Mouse (Mus musculus): ENCODE results near the gene Atg16l2.

DNA sequence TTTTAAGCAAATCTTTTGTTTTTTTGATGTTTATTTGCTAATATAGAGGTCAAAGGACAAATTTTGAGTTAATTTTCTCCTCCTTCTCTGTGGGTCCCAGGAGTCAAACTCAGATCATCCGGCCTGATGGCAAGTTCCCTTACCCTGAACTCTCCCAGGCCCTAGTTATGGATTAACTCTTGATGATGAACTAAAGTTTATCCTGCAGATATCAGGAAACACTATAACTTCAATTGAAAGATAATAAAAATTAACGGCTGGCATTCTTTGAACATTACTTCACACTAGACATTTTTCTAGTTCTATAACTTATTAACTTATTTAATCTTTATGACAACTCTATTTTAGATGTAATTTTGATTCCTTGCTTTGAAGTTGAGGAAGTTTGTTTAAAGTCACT is 52.9 kb downstream of the Atg16l2 start:
- TF ChIP-seq CTCF (IDR thresholded peaks at IDR 0.05; ENCODE audit: control insufficient read depth, insufficient read depth, insufficient read length) = no peak
- no peak for TF ChIP-seq USF1 (IDR thresholded peaks at IDR 0.05; ENCODE audit: low read depth)
- TF ChIP-seq FOSL1 (IDR thresholded peaks at IDR 0.05; ENCODE audit: insufficient read depth, low read length, poor library complexity, severe bottlenecking) = no peak
- TF ChIP-seq CEBPB (IDR thresholded peaks at IDR 0.05; ENCODE audit: low read depth) = no peak
- TF ChIP-seq MAX (IDR thresholded peaks at IDR 0.05) = no peak

Measured in C2C12 (cell line).